Mouse (Mus musculus) telencephalon, adult 2 months (tissue): ENCODE results near the gene Ap4m1.
"Not testable (repeated sequence)": the region's sequence is repeated elsewhere in the genome, so short reads cannot be mapped to it uniquely, and the experiment has no call there.

Experiments
- DNase-seq: peaks from one replicate; pipeline ENCODE4 v3.0.0-alpha.2; 2011; ENCODE audit warnings: low read depth, low spot score

The Ap4m1 gene

GRCm38 (mm10) chr5:138194755-138195345, 23.0 kb downstream of the Ap4m1 start:
- no peak for DNase-seq

- no peak for DNase-seq
Observed at GRCm38 (mm10) chr5:138195463-138195862, 23.7 kb downstream of the Ap4m1 start.

GRCm38 (mm10) chr5:138199576-138199975, 27.8 kb downstream of the Ap4m1 start:
- DNase-seq: no peak

GRCm38 (mm10) chr5:138202086-138202485, 30.3 kb downstream of the Ap4m1 start:
- no peak for DNase-seq

GRCm38 (mm10) chr5:138207253-138207652, 35.5 kb downstream of the Ap4m1 start:
- no peak for DNase-seq

GRCm38 (mm10) chr5:138207873-138208272, 36.1 kb downstream of the Ap4m1 start:
- no peak for DNase-seq

GRCm38 (mm10) chr5:138216632-138217031, 44.8 kb downstream of the Ap4m1 start:
- not testable (repeated sequence) for DNase-seq

- no peak for DNase-seq
Observed at GRCm38 (mm10) chr5:138219864-138220263, 48.1 kb downstream of the Ap4m1 start.

GRCm38 (mm10) chr5:138222111-138222510, 50.3 kb downstream of the Ap4m1 start:
- peak; percentile 27 for DNase-seq

- no peak for DNase-seq
Observed at GRCm38 (mm10) chr5:138223287-138223686, 51.5 kb downstream of the Ap4m1 start.

GRCm38 (mm10) chr5:138225700-138226099, 53.9 kb downstream of the Ap4m1 start, which contains the start of gene Nxpe5:
TSS of gene Nxpe5 (plus strand) at chr5:138225898.
- DNase-seq: no peak

GRCm38 (mm10) chr5:138226491-138226890, 54.7 kb downstream of the Ap4m1 start:
- no peak for DNase-seq

GRCm38 (mm10) chr5:138227367-138227766, 55.6 kb downstream of the Ap4m1 start:
- no peak for DNase-seq

- no peak for DNase-seq
Observed at GRCm38 (mm10) chr5:138228026-138228425, 56.2 kb downstream of the Ap4m1 start.

GRCm38 (mm10) chr5:138229511-138229910, 57.7 kb downstream of the Ap4m1 start:
- no peak for DNase-seq
